Mouse (Mus musculus) cerebellum, adult 2 months (tissue): ENCODE measurements around the gene Cdc37.

Experiments used
- CTCF ChIP-seq: fragments of 200-500 bp; IDR thresholded peaks from 2 replicates; pipeline ENCODE4 v1.5.1; 2011; ENCODE audit warnings: low read depth, mild to moderate bottlenecking, control low read depth, low read length, moderate library complexity, borderline replicate concordance; ENCODE audit not compliant: insufficient read depth
- POLR2A ChIP-seq: fragments of 200-500 bp; IDR thresholded peaks from 2 replicates; pipeline ENCODE4 v1.6.1; 2011; ENCODE audit warnings: low read length, control low read depth, borderline replicate concordance; ENCODE audit not compliant: insufficient read depth

GRCm38 (mm10) chr9:21197981-21198380 lies 48.2 kb upstream of the Cdc37 start:
- TF ChIP-seq CTCF: no peak
- TF ChIP-seq POLR2A: no peak
